Mouse (Mus musculus): ENCODE results near the gene Socs2.

DNA sequence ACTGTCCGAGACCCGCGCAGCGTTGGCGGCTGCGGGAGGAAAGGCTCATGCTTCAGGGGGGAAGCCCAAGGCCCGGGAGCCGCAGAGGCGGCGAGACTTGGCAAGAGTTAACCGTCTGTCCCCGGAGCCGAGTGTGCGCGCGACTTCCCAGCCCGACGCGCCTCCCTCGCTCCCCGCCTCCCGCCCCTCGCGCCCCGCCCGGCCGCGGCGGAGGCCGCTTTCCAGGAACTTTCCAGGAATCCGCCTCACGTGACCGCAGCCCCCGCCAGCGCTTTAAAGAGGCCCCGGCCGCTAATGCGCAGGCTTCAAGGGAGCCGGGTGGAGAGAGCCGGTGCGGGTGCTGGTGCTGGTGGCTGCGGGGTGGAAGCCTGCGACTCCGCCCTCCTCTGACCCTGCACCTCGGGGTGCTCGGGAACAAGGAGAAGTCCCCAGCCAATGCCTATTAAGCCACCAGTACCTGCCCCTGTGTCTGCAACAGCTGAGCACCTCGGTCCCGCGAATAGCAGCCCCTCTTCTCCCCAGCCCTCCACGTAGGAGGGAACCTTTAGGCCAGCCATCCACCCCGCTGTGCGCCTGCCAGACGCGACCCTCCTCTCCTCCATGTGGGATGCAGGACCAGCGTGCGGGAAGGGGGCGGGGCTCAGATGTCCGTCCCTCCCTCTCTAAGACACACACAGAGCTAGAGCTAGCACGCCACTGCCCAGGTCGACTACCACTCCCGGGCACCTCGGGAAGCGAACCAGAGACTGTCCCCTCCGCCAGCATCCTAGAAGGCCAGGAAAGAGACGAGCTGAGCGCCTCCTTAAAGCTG, at the start of gene Socs2:
- TF ChIP-seq POLR2A (IDR thresholded peaks at IDR 0.05; ENCODE audit: low read depth, low read length): peak; percentile 84
- no peak for TF ChIP-seq CTCF (IDR thresholded peaks at IDR 0.05; ENCODE audit: extremely low read depth, insufficient read length, insufficient replicate concordance, low read depth, low read length)

Data from small intestine, adult 2 months (tissue).